Mouse (Mus musculus) central nervous system, embryonic 14 days (tissue): ENCODE measurements around the gene Grrp1. TPM values are rescaled to one million over a fixed set of nuclear protein-coding genes. Genes with fewer than 3 reads are reported as not detected.

Experiments
- polyA plus RNA-seq: library from polyadenylated mRNA; depleted of rRNA; stranded (reverse); fragments of >200 nt; gene quantifications from 2 replicates; pipeline ENCODE4 v1.2.3, GENCODE M21; 2012; rRNA removed

The Grrp1 gene
- 14.5 and 17.0 TPM in 2 replicates for polyA plus RNA-seq

DNA sequence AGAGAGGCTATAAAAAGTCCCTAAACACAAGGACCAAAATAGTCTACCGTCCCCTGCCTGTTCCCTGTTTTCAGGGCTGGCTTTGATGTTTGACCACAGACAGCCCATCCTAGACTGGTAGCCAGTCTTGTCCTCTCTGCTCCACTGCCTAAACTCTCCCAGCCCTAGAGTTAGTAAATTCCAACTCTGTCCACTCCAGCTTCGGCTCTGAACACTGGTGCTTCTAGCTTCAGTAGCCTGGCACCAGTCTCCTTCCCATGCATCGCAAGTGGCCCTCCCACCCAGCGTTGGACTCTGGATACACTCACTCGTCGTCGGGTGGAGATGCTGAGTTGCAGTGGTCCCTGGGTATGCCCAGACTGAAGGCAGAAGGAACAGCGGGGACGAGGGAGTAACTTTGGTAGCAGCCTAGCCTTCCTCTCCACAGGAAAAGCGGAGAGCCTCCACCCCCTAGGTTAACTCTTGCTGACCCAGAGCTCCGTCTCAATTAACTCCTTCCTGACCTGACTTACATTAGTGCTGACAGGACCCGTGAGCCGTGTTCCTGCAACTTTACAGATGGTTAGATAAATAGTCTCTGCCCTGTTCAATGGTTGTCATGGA lies at the start of gene Grrp1:
TSS of gene Grrp1 (minus strand) at position 385 of the 603 bp plus-strand sequence.

DNA sequence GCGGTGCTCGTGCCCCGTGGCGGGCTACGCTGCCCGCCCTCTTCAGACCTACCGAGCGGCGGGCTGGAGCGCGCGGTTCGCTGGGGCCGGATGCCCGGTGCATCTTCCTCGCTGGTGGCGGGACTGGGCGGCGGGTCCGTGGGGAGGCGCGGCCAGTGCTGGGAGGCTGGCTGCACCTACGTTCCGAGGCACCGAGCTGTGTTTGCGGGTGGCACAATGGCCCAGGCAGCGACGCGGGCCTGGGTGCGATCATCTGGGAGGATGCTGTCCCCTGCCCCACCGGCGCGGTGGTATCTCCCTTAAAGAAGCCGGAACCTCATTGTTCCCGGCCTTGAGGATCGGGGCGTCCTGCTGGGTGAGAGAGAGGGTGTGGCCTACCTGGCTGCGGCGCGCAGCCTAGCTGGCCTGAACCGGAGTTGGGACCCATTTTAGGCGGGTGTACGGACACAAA lies 33.7 kb upstream of the Grrp1 start, which contains the start of gene Pdik1l:
TSS of gene Pdik1l (minus strand) at position 321 of the 451 bp plus-strand sequence.

DNA sequence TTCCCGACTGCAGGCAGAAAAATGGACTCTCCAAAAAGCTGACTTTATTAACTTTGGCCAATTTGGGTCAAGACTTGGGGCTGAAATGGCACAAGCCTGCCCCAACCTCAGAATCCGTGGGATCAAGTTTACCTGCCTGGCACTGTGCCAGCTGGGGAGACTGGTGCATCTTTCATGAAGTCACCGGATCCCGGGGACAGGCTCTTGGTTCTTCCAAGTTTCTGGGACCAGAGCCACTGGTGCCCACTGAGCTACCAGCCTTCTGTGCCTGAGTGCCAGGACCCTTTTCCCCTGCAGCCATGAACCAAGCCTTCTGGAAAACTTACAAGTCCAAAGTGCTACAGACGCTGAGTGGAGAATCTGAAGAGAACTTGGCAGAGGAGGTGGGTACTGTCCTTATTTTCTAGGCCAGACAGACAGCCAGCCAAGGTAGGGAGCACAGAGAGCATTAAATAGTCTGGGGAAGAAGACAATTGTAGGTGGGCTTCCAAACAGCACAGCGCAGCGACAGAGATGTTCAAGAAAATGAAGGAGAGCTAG lies 7.1 kb downstream of the Grrp1 start, which contains the start of gene Gm30191:
TSS of gene Gm30191 (plus strand) at position 217 of the 540 bp plus-strand sequence.

DNA sequence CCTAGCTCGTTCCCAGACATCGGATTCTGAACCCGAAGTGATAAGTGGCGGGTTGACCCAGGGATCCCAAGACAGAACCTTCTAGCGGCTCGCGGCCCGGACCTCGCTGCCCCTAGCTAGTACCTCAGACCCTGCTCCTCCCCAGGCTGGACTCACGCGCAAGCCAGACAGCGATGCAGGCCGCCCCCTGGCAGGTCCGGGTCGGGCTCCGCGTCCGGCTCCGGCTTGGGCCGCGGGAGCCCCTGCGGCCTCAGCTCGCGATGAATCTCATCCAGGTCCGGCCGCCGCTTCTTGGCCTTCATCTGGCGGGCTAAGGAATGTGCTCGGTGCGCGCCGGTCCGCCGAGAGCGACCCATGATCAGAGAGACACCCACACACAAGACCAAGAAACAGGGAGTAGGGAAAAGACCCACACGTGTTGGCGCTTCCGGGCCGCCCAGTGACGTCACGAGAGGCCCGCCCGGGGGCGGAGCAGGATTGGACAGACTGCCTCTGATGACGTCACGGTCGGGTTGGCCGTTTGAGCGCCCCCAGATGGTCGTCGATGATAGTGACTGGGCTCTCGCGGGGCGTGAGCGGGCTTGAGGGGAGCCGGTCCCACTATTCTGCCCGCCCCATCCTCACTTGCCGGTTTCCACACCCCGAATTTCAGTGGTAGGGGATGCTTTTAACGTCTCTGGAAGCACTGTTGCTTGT lies 8.6 kb downstream of the Grrp1 start, which contains the start of gene Zfp593:
TSS of gene Zfp593 (minus strand) at position 445 of the 696 bp plus-strand sequence.

DNA sequence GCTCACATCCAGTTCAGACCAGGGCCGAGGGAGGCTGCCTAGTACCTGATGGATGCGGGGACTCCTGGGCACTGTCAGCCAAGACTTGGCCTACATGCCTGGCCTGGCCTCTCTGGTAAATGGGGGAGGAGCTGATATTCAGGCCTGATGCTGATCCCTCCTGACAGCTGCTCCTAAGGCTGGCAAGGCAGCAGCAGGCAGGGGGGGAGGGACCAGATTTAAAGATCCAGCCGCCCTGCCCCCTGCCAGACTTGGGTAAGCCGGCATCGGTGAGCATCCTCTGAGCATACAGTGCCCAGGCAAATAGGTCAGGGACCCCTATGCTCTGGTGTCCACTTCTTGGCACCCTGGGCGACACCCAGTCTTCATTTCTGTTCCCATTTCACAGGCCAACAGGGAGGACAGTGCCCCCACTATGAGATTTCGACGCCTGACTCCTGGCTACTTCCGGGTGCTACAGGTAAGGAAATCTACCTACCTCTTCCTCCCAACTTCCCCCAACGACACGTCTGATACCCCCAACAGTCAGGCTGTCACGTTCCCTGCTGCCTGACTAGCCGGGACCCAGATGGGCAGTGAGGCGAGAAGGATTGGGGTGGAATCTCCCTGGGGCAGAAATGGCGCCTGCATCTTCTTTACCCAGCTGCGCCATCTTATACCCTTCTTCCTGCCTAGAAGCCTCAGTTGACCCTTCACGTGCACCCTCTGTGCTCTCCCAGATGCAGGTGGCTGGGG lies 10.2 kb downstream of the Grrp1 start, which contains the start of gene E130218I03Rik:
TSS of gene E130218I03Rik (plus strand) at position 147 of the 735 bp plus-strand sequence.

DNA sequence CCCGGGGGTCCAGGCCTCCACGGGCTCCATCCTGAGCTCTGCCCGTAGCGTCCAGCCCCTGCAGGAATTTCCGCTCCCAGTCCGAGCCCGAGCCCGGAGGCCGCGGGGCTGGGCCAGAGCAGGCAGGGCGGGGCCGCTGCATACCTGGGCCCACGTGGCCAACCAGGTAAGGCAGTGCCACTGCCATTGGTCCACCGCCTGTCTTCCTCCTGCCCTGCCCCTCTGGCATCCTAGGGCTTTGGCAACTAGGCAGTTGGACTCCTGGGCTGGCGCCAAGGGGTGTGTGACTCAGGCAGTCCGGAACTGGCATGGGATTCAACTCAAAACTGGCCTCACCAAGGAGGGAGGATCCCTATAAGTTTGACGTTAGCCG lies 15.6 kb downstream of the Grrp1 start, which contains the start of gene Cnksr1:
TSS of gene Cnksr1 (minus strand) at position 121 of the 373 bp plus-strand sequence.

DNA sequence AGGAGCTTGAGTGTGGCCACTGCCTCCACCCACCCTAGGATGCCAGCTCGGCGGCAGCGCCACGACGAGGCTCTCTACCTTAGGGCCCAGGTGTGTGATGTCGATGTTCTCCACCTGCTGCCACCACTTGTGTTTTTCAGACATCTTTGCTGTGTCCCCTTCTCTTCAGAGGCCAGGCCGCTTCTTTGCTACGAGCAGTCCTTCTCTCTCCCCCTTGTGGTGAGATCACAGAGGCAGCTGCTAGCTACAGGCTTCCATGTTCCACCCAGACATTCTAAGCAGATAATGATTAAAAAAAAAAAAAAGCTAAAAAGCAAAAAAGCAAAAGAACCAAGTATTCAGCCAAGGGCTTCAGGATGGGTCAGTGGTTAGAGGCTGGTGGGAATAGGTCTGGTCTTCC lies 26.7 kb downstream of the Grrp1 start, which contains the start of gene Catsper4:
TSS of gene Catsper4 (minus strand) at position 190 of the 400 bp plus-strand sequence.

DNA sequence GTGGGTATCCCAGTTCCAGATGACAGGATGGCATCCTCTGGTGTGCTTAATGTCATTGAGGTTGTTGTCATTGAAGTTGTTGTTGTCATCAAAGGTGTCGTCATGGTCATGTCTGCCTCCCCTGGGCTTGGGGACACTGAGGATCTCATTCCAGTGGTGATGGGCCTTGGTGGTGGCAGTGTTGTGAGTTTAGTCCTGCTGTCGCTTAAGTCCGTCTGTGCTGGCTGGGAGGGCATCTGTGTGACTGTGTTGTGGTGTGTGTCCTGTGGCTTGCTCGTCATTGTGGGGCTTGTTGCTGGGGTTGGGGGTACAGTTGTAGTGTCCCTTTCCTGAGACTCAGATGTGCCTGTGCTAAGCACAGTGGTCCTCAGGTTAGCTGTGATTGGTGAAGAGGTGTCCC lies 51.0 kb downstream of the Grrp1 start, which contains the start of gene Gm7534:
TSS of gene Gm7534 (minus strand) at position 101 of the 400 bp plus-strand sequence.

Other genes with a start within 250 kb of the Grrp1 start
- 0.32 and 0.36 TPM in 2 replicates for gene Lin28a, start 235.3 kb downstream of the Grrp1 start, polyA plus RNA-seq
- 0.04 TPM in 1 of 2 replicates, not detected in the other for gene Zfp683, start 200.3 kb downstream of the Grrp1 start, polyA plus RNA-seq
- 1.2 and 2.1 TPM in 2 replicates for gene Crybg2, start 193.3 kb downstream of the Grrp1 start, polyA plus RNA-seq
- gene Cd52, start 159.0 kb downstream of the Grrp1 start, polyA plus RNA-seq = 7.7 and 8.2 TPM in 2 replicates
- gene Ubxn11, start 151.5 kb downstream of the Grrp1 start, polyA plus RNA-seq = 23.9 and 27.0 TPM in 2 replicates
- gene Sh3bgrl3, start 125.3 kb downstream of the Grrp1 start, polyA plus RNA-seq = 205 and 259 TPM in 2 replicates
- 28.7 and 29.6 TPM in 2 replicates for gene Cep85, start 67.0 kb downstream of the Grrp1 start, polyA plus RNA-seq
- gene Gm7534, start 51.1 kb downstream of the Grrp1 start, polyA plus RNA-seq = not detected in 2 replicates
- 0.16 and 0.18 TPM in 2 replicates for gene Catsper4, start 26.7 kb downstream of the Grrp1 start, polyA plus RNA-seq
- 0.26 and 0.80 TPM in 2 replicates for gene Cnksr1, start 15.7 kb downstream of the Grrp1 start, polyA plus RNA-seq
- gene E130218I03Rik, start 10.4 kb downstream of the Grrp1 start, polyA plus RNA-seq = 0.04 TPM in 1 of 2 replicates, not detected in the other
- 13.7 and 14.4 TPM in 2 replicates for gene Zfp593, start 8.5 kb downstream of the Grrp1 start, polyA plus RNA-seq
- 0.16 TPM in 1 of 2 replicates, not detected in the other for gene Gm30191, start 7.2 kb downstream of the Grrp1 start, polyA plus RNA-seq
- 15.2 and 16.8 TPM in 2 replicates for gene Pdik1l, start 33.8 kb upstream of the Grrp1 start, polyA plus RNA-seq
- gene Trim63, start 61.0 kb upstream of the Grrp1 start, polyA plus RNA-seq = 0.17 and 1.2 TPM in 2 replicates
- 0.02 and 0.10 TPM in 2 replicates for gene Slc30a2, start 89.1 kb upstream of the Grrp1 start, polyA plus RNA-seq
- 0.34 and 2.1 TPM in 2 replicates for gene Extl1, start 129.7 kb upstream of the Grrp1 start, polyA plus RNA-seq
- gene Pafah2, start 142.2 kb upstream of the Grrp1 start, polyA plus RNA-seq = 13.7 and 15.8 TPM in 2 replicates
- gene Stmn1, start 214.2 kb upstream of the Grrp1 start, polyA plus RNA-seq = 1,707 and 1,926 TPM in 2 replicates
- gene Paqr7, start 242.6 kb upstream of the Grrp1 start, polyA plus RNA-seq = 11.7 and 14.6 TPM in 2 replicates